Mouse (Mus musculus) bone marrow macrophage, adult 2 months (primary cell): ENCODE results near the gene Pogk.

Experiments
- CTCF ChIP-seq: IDR thresholded peaks from 2 replicates; pipeline ENCODE4 v1.5.1; 2012; ENCODE audit warnings: low read depth, mild to moderate bottlenecking, low read length, moderate library complexity
- POLR2A ChIP-seq: IDR thresholded peaks from 2 replicates; pipeline ENCODE4 v1.6.1; 2012; ENCODE audit warnings: mild to moderate bottlenecking, low read depth, low read length, borderline replicate concordance

DNA sequence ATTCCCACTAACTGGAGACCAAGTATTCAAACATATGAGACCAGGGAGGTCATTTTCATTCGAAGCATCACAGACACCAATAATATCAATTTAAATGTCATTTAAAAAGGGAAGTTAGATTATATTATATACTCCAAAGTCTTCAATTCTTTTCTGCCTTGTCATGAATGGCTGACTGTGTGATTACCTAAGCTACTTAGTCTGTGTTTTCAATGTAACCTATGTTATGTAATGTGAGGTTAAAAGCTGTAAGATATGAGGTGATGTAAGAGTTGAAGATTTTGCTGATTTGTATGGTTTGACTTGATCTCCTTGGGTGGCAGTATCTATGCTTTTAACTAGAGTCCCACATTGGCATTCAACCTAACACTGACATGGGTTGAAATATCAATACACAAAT, 67.1 kb downstream of the Pogk start:
- TF ChIP-seq CTCF (no peak), POLR2A (no peak)
